Mouse (Mus musculus) heart, postnatal 4 days (tissue): ENCODE measurements at regions not wholly inside any gene's neighbourhood (a gene's known extent, or its start where the extent isn't known, plus 50 kb on each side); places are given as distances from the start of the nearest gene placed in this dataset.
"Not testable (repeated sequence)": the region's sequence is repeated elsewhere in the genome, so short reads cannot be mapped to it uniquely, and the experiment has no call there.

Experiments used
- DNase-seq: peaks from one replicate; pipeline ENCODE4 v3.0.0; 2021
- microRNA-seq, 2 experiments: library from miRNA; unstranded; fragments of <30 nt; microRNA quantifications; one replicate each; pipeline ENCODE4 v1.2.0; 2021 to 2022

DNA sequence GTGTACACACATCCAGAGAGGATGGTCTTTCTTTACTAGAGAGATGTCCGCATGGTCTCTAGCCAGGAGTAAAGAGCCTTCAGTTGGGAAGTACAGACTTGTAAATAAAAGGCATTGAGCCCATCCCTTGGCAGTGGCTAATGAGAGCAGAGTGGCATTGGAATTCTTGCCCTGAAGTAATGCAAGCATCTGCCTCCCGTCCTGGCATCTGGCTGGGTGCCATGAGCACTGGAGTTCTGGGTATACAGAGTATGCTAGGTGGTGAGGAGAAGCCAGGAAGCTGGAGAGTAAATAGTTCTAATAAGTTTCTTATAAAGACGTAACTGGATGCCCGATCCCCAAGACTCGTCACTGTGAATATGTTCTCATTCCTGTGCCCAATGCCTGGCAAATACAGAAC is 367.8 kb downstream of the Lrig3 start:
- no peak for DNase-seq

DNA sequence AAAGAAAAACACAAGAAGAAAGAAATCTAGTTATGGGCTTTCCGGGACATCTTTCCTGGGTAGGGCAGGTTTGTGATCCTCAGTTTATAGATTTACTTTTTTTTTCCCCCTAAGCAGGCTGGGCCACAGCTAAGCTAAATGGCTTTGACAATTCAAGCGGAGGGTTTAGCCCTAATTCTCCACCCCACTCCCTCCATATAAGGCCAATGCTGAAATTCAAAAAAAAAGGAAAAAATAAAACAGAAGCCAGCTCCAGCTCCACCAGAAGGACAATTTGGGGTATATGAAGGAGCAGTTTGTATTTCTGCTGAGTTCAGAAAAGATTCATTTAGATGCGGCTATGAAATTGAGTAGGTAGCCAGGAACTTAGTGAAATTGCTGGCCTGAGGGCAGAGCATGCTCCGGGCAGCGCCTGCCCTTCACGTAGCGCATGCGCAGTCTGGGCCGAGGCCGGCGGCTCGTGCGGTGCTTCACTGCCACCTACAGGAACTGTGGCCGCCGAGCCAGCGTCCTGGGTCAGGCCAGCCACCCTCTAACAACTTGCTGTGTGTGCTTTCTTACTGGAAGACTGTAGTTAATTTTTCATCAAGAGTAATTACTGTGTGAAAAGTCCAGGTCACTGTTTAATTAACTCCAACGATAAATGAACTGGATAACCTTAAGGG is 364.5 kb downstream of the Lrig3 start:
- DNase-seq: peak; percentile 94

DNA sequence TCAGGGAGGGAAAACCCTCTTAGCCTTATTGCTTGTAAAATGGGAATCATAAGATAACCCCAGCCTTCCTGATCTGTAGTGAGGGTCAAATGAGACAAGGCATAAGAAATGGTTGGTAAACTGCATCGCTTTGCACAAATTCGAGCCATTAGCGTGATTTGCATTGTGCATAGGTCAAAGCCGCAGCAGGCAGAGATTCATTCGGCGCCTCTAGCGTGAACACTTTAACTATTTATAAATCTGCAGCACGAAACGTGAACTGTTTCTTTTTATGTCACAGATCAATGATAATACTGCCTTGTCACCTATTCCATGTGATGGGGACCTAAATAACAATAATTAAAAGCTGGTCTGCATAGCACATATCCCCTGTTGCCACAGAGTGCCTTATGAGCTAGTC is 354.9 kb downstream of the Lrig3 start:
- DNase-seq: no peak

DNA sequence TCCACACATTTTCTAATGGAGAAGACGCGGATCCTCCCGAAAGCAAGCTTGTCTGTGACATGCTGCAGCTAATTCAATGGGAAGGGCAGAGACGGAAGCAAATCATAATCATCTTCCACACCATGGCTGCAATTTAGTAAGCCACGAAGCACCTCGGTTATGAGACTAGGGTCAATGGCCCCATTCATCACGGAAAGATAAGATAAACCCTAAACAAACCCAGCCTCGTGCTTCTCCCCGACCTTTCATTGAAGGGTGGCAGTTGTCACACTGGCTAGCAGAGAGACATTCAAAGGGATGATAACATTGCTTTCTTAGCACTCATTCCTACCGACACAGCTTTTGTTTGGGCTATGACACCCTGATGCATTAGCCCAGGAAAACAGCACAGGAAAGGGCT is 353.8 kb downstream of the Lrig3 start:
- no peak for DNase-seq

DNA sequence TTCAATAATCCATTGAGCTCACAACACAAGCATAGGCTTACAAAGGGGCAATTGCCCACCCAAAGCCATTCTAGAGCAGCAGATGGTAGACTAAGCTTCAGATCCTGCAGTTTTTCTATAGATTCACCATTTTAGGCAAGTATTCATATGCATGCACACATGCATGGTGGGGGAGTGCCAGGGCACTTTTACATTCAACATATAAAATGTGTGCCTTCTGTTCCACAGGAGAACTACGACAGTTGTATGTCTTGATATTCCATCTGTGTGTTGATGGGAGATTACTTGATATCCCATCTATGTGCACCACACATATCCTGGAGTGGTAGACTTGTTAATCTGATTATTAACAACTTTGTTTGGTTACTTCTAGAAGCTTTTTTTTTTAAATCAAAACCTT is 334.0 kb downstream of the Lrig3 start:
- DNase-seq: no peak

DNA sequence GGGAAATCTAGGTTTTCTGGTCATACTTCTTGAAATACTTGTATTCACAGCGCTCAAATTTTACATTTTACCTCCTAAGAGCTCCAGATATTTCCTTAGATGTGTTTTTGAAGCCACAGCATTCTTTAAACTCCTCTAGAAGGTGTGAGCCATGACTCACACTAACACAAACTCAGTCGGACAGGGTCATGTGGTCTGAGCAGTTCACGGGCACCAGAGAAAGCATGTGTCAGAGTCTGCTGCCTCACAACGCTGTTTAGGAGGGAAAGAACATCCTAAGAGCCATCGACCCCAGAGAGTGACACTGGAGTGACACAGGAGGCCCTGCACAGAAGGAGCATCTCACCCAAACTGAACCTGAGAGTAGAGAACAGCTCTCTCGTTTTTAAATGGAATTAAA is 332.2 kb downstream of the Lrig3 start:
- DNase-seq: no peak

DNA sequence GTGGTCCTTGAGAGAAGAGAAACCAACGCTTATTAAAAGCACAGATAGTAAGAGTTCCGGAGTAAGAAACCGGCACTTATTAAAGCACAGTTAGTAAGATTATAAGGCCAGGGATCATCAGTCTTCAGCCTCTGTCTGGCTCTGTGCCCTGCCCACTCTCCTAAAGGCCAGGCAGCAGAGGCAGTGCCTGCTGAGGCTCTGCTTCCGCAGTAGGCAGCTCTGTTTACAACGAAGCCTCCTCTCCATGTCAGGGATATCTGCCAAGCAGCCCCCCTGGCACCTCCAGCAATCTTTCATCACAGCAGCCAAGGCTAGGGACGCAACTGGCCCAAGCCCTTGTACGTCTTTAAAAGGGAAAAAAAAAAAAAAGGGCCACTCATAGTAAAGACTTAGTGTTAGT is 329.9 kb downstream of the Lrig3 start:
- no peak for DNase-seq

DNA sequence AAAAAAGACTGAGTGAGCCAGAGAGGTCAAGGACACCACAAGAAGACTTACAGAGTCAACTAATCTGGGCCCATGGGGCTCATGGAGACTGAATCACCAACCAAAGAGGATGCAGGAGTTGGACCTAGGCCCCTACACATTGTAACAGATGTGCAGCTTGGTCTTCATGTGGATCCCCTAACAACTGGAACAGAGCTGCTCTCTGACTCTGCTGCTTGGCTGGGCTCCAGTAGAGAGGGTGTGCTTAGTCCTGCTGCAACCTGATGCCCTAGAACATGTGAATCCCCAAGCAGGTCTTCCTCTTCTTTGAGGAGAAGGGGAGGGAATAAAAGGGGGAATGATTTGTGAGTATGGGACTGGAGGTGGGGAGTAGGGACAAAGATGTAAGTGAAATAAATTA is 325.8 kb downstream of the Lrig3 start:
- no peak for DNase-seq

DNA sequence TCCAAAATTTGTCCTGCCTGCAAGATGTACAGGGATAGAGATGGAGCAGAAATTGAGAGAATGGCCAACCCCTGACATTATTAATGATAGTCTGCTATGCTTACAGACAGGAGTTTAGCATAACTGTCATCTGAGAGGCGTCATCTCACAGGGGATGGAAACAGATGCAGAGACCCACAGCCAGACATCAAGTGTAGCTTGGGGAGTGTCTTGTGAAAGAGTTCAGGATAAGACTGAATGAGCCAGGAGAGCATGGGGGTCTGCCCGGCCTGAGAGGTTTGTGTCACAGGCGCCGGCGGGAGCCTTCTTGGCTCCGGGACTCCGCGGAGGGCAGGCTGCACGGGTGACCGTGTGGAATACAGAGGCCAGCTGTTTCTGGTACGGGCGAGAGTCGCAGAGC is 319.1 kb downstream of the Lrig3 start:
- not testable (repeated sequence) for DNase-seq

DNA sequence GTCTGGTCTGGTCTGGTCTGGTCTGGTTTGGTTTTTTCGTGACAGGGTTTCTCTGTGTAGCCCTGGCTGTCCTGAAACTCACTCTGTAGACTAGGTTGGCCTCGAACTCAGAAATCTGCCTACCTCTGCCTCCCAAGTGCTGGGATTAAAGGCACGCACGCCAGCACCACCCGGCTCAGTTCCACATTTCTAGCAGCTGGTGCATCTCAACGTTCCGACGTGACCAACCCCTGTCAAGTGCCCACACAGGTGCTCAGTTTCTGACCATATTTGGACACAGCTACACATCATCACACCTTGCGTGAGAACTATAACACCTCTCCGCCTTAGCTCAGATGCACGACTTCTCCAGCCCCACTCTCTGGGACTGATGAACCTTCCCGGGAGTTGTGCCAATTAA is 304.4 kb downstream of the Lrig3 start:
- DNase-seq: no peak

DNA sequence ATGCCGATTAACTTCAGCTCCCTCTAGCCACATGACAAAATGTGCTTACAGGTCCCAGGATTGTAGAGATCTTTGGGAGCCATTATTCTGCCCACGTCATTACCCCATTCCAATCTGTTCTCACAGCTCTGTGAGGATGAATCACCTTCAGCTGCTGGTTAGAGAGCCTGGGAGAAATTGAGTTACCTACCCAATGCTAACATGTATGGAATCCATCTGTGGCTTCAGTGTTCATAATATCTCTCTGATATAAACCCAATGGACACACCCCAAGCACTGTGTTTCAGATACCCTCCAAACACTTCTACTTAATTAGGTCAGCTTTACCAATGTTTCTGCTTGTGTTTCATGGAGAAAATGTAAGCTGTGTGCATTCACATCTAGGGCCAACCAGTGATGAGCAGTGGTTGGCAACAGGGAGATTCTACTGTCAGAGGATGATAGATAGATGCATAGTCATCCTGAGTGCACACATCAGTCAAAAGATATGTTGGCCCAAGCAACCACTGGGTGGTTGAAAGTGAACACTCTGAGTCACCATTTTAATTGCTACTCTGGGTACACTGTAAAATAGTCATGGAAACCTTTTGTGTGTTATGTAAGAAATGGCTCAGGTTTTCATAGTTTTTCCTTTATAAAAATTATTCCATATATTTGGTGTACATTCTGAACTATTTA is 301.5 kb downstream of the Lrig3 start:
- DNase-seq: no peak

DNA sequence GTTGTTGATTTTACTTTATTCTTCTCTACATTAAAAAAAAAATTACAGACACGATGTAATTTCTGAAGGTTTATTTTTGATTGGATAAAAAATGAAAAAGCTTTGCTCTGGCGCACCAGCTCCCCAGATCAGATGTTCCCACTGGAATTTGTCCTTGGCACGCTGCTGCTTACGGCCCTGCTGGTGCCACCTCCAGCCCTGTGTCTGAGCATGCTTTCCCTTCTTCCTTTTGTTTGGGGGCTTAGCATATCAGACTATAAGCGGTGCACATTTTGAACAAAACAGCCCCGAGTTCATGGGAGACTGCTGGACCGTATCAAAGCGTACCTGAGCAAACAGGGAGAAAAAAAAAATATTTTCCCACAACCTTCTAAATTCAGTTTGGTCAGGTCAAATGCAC is 291.2 kb downstream of the Lrig3 start:
- no peak for DNase-seq

DNA sequence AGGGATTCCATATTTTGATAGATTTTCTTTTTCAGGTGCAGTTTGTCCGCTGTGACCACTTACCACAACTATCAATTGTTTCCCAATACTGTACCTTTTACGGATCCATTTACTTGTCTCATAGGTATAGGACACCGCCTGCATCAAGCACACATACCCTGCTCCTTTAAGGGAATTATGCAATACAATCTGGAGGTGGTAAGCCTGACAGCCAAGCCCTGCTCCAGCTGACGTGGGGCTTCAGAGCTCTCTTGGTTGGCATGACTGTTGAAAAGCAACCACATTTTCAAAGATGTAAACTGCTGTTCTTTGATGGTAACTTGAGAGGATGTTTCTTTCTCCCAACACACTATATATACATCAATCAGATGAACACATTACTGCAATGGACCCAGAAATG is 288.2 kb downstream of the Lrig3 start:
- DNase-seq: no peak

DNA sequence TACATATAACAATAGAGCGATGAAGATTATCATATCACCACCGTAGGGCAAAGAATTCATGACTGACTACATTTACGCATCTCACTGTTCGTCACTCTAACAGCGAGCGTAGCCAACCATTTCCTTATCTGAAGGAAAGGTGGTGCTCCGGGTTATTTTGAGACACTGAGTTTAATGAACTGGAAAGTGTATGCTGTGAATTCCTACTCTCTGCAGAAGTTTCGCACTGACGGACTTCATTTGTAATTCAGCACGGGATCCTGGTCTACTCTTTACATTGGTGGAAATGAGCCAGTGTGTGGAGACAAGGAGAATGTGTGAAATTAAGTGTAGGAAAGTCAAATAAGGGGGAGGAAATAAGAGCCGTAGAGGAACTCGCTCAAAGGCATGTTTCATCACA is 283.2 kb downstream of the Lrig3 start:
- no peak for DNase-seq

DNA sequence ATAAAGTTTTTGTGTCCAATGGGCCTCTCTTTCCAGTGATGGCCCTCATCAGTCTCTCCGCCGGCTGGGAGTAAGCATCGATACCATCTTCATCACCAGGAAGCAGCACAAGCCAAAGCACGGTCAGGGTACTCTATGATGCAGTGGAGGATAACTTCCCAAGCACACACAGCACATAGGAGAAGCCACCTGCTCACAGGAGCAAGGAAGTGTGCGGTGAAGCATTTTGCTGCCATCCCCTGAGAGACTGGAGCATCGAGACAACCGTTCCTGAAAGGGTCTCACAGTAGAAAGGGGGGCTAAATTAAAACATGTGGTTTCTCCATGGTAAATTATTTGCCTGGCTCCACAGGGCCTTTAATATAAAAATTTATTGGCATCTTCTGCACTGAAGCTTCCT is 277.1 kb downstream of the Lrig3 start:
- no peak for DNase-seq

DNA sequence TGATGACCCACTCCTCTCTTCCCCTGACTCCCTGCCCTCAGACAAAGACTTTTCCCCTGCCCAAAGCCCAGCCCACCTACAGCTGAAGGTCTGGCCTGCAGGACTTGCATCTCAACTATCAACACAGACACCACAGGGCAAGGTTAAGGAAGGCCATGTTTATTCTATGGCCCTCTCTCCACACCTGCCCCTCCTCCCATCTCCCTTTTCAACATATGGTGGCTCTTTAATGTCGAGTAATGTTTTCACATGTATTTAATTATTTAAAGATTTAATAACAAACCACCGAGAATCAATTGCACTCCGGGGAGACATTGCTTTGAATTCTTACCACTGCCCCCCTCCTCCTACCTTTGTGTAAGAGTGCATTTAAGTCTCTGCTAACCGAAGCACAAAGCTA is 273.6 kb downstream of the Lrig3 start:
- DNase-seq: no peak

Small RNA genes lying in the stretch of these regions (microRNA-seq; reads per million reads assigned to microRNA genes)
- gene Mir378d: 33.7 to 65.3 reads per million in 2 experiments
